Mouse (Mus musculus) stomach, embryonic 15.5 days (tissue): ENCODE results near the gene Satb2. TPM values are rescaled to one million over a fixed set of nuclear protein-coding genes. Genes with fewer than 3 reads are reported as not detected.

ENCODE experiments used
- ATAC-seq: fragments of 200-750 bp; cut with Nextera tagmentation; 2 replicates; pipeline ENCODE4 v1.8.0; 2017; ENCODE audit warnings: low read depth, moderate number of reproducible peaks, moderate TSS enrichment; ENCODE audit not compliant: insufficient read depth, low FRiP score
- H3K27ac ChIP-seq: fragments of 300-500 bp; sonication (generic); 2 replicates; pipeline ENCODE4 v1.5.1; 2015; ENCODE audit warnings: mild to moderate bottlenecking, inconsistent platforms
- H3K27me3 ChIP-seq: fragments of 300-500 bp; sonication (generic); replicated peaks from 2 replicates; pipeline ENCODE4 v1.6.1; 2015; ENCODE audit warnings: inconsistent platforms
- H3K36me3 ChIP-seq: fragments of 300-500 bp; sonication (generic); 2 replicates; pipeline ENCODE4 v1.6.1; 2015; ENCODE audit warnings: inconsistent platforms
- H3K4me1 ChIP-seq: fragments of 300-500 bp; sonication (generic); 2 replicates; pipeline ENCODE4 v1.6.1; 2015; ENCODE audit warnings: inconsistent platforms
- H3K4me2 ChIP-seq: fragments of 300-500 bp; sonication (generic); 2 replicates; pipeline ENCODE4 v1.6.1; 2015; ENCODE audit warnings: mild to moderate bottlenecking, inconsistent platforms
- H3K4me3 ChIP-seq: fragments of 300-500 bp; sonication (generic); replicated peaks from 2 replicates; pipeline ENCODE4 v1.5.1; 2015; ENCODE audit warnings: inconsistent platforms
- H3K9ac ChIP-seq: fragments of 300-500 bp; sonication (generic); 2 replicates; pipeline ENCODE4 v1.6.1; 2015; ENCODE audit warnings: inconsistent platforms
- H3K9me3 ChIP-seq: fragments of 300-500 bp; sonication (generic); 2 replicates; pipeline ENCODE4 v1.6.1; 2016; ENCODE audit warnings: inconsistent platforms
- WGBS: fragments of 180-500 bp; shearing (Covaris S2); methylation state at CpG from one replicate; pipeline ENCODE4 v1.1.7; 2015; 5-methylcytosine and 5-hydroxymethylcytosine counted together
- polyA plus RNA-seq: library from polyadenylated mRNA; unstranded; fragments of >200 nt; fragmentation: Nextera tagmentation; extraction: Ambion mirVana; gene quantifications from 2 replicates; pipeline ENCODE4 v1.2.1, GENCODE M21; 2015

The Satb2 gene
- polyA plus RNA-seq, 1 experiment from 2014 or later, result 0.81 TPM

DNA sequence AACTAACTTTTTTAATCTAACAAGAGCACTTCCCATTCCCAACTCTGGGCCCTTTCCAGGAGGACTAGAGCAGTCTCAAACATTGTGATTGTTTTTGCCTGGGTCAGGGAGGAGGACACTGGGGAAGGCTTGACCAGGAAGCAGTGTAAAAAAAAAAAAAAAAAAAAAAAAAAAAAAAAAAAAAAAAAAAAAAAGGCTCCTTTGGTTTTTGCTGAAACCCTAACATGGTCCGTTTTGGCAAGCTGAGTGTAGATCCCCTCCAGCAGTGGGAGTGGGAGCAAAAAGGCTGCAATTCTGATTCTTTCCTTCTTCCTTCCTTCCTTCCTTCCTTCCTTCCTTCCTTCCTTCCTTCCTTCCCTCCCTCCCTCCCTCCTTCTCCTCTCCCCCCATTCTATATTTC lies 3.1 kb upstream of the Satb2 start:
- ATAC-seq, result no peak

DNA sequence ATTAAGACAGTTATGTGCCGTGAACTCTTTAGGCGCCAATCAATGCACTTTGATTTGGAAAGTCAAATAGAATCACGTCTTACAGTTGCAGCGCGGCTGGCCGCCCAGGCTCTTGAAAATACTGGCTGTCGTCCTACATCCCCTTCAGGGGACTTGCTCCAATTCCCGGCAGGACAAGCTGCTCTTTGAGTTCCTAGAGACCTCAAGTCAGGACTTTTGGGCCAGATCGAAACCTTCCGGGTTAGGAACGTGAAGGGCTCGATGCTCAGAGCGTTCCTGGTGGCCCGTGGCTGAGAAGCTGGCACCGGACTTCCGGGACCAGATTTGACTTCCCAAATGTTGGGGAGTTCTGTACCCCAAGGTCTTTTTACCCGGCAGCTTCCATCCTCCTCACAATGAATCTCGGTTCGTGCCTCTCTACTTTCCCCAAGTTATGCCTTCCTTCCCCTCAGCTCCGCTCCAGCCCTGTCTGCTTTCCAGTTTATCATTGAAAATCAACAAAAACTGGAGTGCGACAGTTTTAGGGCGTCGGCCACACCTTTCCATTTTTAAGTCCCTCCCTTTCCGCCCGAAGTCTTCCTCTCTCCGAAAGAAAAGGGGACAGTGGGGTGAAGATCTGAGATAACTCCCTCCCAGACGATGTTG lies 2.3 kb upstream of the Satb2 start:
- H3K4me2 ChIP-seq, result peak overlapping the region; percentile 45
- H3K9ac ChIP-seq, result no peak overlapping the region
- no peaks in the 10 kb centered on the region for H3K9me3 ChIP-seq
- peaks cover 17% of the 10 kb centered on the region for H3K4me1 ChIP-seq
- 2% methylated on average over 27 of the region's 27 CpGs for WGBS
- peaks cover 87% of the 10 kb centered on the region for H3K27me3 ChIP-seq
- H3K4me3 ChIP-seq, result peak overlapping the region; percentile 24
- no peak overlapping the region for H3K27ac ChIP-seq
- no peaks in the 10 kb centered on the region for H3K36me3 ChIP-seq
- no peak for ATAC-seq

More for the DNA sequence above, 3.1 kb upstream of the Satb2 start:
- Histone ChIP-seq H3K9me3 (no peaks in the 10 kb centered on the region), H3K4me2 (no peak overlapping the region), H3K4me1 (peaks cover 17% of the 10 kb centered on the region), H3K36me3 (no peaks in the 10 kb centered on the region), H3K9ac (no peak overlapping the region), H3K4me3 (no peak overlapping the region), H3K27ac (no peak overlapping the region), H3K27me3 (peaks cover 85% of the 10 kb centered on the region)
- 0% methylated on average over 1 of the region's 1 CpGs for WGBS

DNA sequence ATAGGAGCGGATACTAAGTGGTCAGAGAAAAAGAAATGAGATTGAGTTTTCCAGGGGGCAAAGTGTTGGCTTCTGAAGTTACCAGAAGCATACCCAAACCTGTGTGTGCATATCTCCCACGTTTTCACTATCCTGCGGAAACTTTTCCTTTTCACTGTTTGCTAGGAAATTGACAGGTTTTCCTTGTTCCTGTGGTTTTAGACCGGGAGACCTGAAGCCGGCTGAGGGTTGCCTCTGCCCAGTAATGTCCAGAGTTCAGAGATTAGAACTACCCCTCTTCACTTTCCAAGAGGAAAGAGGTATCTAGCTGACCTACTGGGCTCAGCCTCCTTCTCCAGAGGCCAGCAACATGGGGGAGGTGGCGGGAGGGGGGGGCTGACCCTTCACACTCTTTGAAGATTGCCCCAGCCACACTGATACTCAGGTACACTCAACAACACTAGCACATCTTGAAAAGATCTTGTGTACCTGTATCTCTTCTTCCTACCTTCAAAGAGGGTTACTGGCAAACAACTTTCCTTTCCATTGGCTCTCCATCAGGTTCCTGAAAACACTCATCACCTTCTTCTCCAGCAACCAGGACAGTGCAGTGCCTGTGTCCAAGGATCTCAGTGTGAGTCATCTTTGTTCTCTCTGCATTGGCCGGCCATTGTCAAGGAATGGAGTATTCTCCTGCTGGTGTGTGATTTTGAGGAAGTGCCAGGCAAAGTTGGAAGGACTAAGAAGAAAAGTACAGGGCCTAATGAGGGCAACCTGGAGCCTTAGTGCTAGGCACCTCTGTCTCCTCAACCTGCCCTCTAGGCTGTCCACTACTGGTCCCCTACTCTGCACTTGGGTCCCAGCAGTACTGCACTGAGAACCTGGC lies 1.3 kb upstream of the Satb2 start:
- no peak overlapping the region for H3K4me2 ChIP-seq
- ATAC-seq, result no peak
- WGBS, result 4% methylated on average over 7 of the region's 7 CpGs
- peaks cover 77% of the 10 kb centered on the region for H3K27me3 ChIP-seq
- no peaks in the 10 kb centered on the region for H3K36me3 ChIP-seq
- H3K9me3 ChIP-seq, result no peaks in the 10 kb centered on the region
- H3K9ac ChIP-seq, result no peak overlapping the region
- H3K4me3 ChIP-seq, result no peak overlapping the region
- H3K4me1 ChIP-seq, result peaks cover 20% of the 10 kb centered on the region
- H3K27ac ChIP-seq, result no peak overlapping the region

DNA sequence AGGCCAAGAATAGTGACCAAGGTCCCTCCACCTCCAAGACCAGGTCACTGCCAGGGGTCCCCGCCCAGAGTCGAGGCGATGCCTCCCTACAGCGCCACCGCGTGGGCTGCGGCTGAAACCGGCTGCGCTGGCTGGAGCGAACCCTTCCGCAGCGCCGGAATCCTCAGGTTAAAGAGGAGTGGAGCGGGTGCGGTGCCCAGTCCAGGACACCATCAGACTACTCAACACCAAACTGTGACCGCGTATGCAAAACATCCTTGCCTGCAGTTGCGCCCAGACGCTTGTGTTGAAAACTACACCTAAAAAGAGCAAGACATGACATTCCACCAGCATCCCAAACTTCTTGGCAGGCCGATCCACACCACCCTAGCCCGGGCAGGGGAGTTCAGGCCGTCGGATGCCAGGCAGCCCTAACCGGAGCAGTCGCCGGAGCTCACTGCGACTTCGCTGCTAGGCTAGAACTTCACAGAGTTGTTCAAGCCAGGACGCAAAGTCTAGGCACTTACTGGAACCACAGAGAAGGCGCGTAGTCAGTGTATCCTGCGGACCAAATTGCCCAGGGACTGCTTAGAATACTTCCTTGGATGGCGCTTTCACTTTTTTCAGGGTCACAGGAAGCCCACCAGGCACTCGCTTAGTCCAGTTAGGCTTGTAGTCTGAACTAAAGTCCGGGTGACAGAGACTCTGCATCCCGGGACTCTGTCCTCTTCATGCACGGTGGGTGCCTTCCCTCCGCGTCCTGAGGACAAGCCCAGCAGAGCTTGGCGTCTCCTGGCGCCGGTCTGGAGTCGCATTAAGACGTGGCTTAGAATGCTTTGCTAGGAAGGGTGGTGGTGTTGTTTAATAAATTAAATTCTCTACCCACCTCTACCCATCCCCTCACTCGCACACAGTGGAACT lies 999 bp downstream of the Satb2 start:
- Histone ChIP-seq H3K4me2 (peak overlapping the region; percentile 47), H3K27me3 (peaks cover 55% of the 10 kb centered on the region), H3K4me1 (peaks cover 25% of the 10 kb centered on the region), H3K9me3 (no peaks in the 10 kb centered on the region), H3K4me3 (peak overlapping the region; percentile 29), H3K9ac (no peak overlapping the region), H3K27ac (no peak overlapping the region), H3K36me3 (no peaks in the 10 kb centered on the region)
- ATAC-seq, result no peak
- WGBS, result under 1% methylated on average over 45 of the region's 45 CpGs

DNA sequence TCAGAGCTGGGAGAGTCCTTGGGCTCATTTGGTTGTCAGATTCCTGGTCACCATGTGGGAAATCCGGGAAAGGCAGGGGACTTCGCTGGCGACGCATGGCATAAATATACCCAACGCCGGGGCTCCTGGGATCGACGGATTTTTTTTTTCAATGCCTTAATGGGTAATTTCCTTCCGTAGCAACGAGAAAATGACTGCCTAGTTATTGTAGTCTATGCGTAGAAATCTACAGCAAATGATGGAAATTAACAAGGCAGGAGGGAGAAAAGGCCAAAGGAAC lies 1.7 kb downstream of the Satb2 start:
- 4% methylated on average over 11 of the region's 11 CpGs for WGBS
- peaks cover 48% of the 10 kb centered on the region for H3K27me3 ChIP-seq

DNA sequence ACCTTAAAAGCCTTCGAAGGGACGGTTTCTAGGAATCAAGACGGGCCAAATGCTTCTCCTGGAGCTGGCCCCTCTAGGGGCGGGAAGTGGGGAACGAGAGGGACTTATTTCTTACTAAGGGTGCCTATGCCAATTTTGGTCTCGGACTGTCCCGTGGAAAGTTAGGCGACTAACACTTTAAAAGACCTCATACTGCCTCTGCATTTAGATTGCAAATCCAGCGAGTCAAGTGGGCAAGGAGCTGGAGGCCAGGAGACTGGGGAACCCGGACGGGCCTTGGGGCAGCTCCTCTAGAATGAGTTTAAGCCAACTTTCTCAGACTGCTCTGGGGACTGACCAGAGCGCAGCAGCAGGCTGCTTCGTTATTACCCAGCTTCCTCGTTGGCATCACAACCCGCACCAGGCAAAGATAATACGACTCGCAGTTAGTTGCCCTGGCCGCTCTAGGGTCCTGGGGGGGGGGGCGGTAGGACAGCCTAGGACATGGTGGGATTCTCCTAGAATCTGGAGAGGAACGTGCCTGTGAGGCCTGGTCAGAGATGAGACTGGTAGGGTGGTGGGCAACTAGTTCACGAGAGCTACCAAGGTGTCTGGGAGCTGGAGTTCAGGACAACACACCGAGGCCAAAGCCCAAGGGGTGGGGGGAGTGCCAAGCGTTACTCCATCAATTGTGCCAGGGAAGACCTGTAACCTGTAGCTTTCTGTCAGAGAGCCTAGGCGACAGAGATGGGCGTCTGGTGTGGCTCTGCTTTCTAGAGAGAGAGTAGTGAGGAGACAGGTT lies 2.2 kb downstream of the Satb2 start:
- H3K9me3 ChIP-seq, result no peaks in the 10 kb centered on the region
- 3% methylated on average over 25 of the region's 25 CpGs for WGBS
- H3K4me1 ChIP-seq, result peaks cover 33% of the 10 kb centered on the region
- no peak overlapping the region for H3K27ac ChIP-seq
- H3K27me3 ChIP-seq, result peaks cover 49% of the 10 kb centered on the region
- H3K4me2 ChIP-seq, result no peak overlapping the region; the same call in 1 of the 2 replicates
- ATAC-seq, result no peak
- H3K36me3 ChIP-seq, result no peaks in the 10 kb centered on the region
- H3K4me3 ChIP-seq, result no peak overlapping the region
- no peak overlapping the region for H3K9ac ChIP-seq

More for the DNA sequence above, 1.7 kb downstream of the Satb2 start:
- Histone ChIP-seq H3K9me3 (no peaks in the 10 kb centered on the region), H3K4me2 (peak overlapping the region; percentile 47), H3K36me3 (no peaks in the 10 kb centered on the region), H3K4me1 (peaks cover 28% of the 10 kb centered on the region), H3K27ac (no peak overlapping the region), H3K9ac (no peak overlapping the region), H3K4me3 (peak overlapping the region; percentile 29)
- ATAC-seq, result no peak

DNA sequence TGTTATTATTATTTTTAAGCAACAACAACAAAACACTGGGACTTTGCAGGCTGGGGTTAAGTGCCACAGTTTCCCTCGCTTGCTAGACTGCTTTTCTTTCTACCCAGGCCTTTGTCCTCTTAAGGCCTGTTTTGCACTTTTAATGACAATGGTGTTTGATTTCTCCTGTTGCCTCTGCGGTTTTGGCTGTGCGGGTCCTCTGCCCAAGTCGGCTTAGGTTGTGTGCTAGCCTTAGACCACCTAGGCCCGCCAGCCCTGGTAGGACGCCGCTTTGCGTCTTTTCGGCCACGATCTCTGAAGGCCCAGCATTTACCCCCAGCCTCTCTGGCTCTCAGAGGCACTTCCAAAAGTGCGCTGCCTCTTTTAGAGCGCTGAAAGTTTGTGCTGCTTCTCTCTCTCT lies 2.9 kb downstream of the Satb2 start:
- WGBS, result 8% methylated on average over 12 of the region's 12 CpGs
- no peak overlapping the region for H3K27ac ChIP-seq

DNA sequence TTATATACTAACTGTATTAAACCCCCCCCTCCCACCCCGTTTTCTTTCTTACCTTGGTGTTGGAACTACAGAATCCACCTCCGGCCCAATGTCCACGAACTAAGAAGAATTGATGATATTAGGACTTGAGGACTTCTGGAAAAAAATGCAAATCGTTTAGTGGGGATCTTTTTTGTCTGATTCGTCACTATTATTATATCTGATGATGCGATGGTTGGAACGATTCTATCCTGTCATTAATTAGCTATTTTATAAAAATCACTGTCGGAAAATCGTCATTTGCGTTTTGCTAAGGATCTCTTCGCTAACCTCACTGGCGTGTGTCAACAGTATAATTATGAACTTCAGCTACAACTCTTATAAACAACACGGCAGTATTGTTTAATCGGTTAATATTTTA lies 4.3 kb downstream of the Satb2 start:
- Histone ChIP-seq H3K36me3 (no peaks in the 10 kb centered on the region), H3K9me3 (no peaks in the 10 kb centered on the region), H3K4me3 (no peak overlapping the region), H3K4me1 (peaks cover 38% of the 10 kb centered on the region), H3K4me2 (no peak overlapping the region), H3K27me3 (peaks cover 50% of the 10 kb centered on the region), H3K9ac (no peak overlapping the region), H3K27ac (no peak overlapping the region)
- no peak for ATAC-seq
- 10% methylated on average over 14 of the region's 14 CpGs for WGBS

More for the DNA sequence above, 2.9 kb downstream of the Satb2 start:
- H3K9ac ChIP-seq, result no peak overlapping the region
- H3K9me3 ChIP-seq, result no peaks in the 10 kb centered on the region
- no peak for ATAC-seq
- peaks cover 35% of the 10 kb centered on the region for H3K4me1 ChIP-seq
- H3K4me2 ChIP-seq, result no peak overlapping the region
- H3K4me3 ChIP-seq, result no peak overlapping the region
- peaks cover 48% of the 10 kb centered on the region for H3K27me3 ChIP-seq
- no peaks in the 10 kb centered on the region for H3K36me3 ChIP-seq

DNA sequence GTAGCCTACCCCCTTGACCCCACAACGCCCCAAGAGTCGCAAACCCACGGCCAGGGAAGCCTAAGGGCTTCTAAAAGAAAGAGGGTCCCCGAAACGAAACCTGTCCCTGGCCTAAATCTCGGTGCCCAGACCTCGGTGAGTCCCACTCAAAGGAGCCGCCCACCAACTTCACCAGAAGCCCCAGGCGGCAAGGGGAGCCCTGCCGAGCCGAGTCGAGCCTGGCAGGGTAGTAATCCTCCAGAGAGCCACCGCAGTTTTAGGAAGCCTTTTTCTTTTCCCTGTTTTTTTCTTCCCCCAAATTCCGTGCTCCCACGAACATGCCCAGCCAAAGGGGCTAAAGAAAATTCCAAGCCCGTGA lies 4.9 kb downstream of the Satb2 start:
- ATAC-seq, result no peak
- Histone ChIP-seq H3K4me3 (peak overlapping the region; percentile 80), H3K9ac (0 out of 2 replicates have a peak overlapping the region, but pooled peaks have one; percentile 16), H3K9me3 (no peaks in the 10 kb centered on the region), H3K4me2 (peak overlapping the region; percentile 99), H3K4me1 (peaks cover 38% of the 10 kb centered on the region), H3K27ac (no peak overlapping the region), H3K27me3 (peaks cover 55% of the 10 kb centered on the region), H3K36me3 (no peaks in the 10 kb centered on the region)
- under 1% methylated on average over 16 of the region's 16 CpGs for WGBS

DNA sequence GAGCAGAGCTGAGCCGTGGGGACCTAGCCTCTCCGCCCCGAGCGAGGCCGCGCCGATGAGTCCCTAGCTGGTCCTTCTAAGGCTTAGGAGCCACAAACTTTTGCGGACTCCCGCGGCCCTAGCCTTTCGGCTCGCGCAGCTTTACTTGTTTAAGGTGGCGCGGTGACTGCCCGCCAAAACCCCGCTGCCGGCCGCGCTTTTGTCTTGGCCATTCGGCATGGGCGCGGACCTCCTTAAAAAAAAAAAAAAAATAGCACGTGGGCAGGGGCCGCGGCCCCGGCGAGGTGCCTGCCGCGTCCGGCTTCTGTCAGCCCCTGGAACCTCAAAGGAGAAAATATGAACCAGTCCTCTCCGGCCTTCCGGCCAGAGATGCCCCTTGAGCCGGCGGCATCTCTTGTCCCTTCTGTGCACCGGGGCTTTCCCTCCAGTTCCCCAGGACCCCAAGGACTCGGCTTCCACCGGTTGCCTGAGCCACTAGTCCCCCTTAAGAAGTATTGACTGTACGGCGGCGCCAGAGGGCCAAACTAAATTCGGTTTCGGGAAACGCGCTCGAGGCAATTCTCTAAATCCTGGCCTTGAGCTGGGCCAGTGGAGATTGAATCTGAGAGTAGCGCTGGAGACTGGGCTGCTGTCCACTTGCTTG lies 5.4 kb downstream of the Satb2 start:
- Histone ChIP-seq H3K27ac (peak overlapping the region; percentile 71), H3K9ac (peak overlapping the region; percentile 66), H3K36me3 (no peaks in the 10 kb centered on the region), H3K9me3 (no peaks in the 10 kb centered on the region), H3K4me2 (peak overlapping the region; percentile 99), H3K4me3 (peak overlapping the region; percentile 80), H3K27me3 (peaks cover 56% of the 10 kb centered on the region), H3K4me1 (peaks cover 38% of the 10 kb centered on the region)
- WGBS, result under 1% methylated on average over 47 of the region's 47 CpGs
- peak; percentile 65 for ATAC-seq
